Mouse (Mus musculus) frontal cortex, postnatal 36 days (tissue): Measurements from ENCODE around the gene Fbxo21.

ENCODE experiments used
- DNase-seq, 2 experiments: peaks; one replicate each; pipeline ENCODE4 v3.0.0; 2022; ENCODE audit warnings: low spot score in 2 of 2

The Fbxo21 gene

GRCm38 (mm10) chr5:118044907-118045306 lies 68.4 kb downstream of the Fbxo21 start:
- DNase-seq: peak in 1 of 2 experiments; percentile 64

GRCm38 (mm10) chr5:118045385-118045784 lies 68.9 kb downstream of the Fbxo21 start:
- no peak for DNase-seq

- DNase-seq: no peak
These were observed 70.7 kb downstream of the Fbxo21 start for GRCm38 (mm10) chr5:118047091-118047757.

- DNase-seq: no peak
These were observed 71.9 kb downstream of the Fbxo21 start for GRCm38 (mm10) chr5:118048412-118048811.

GRCm38 (mm10) chr5:118048928-118049327 lies 72.4 kb downstream of the Fbxo21 start:
- no peak for DNase-seq

- DNase-seq: no peak
These were observed 74.2 kb downstream of the Fbxo21 start for GRCm38 (mm10) chr5:118050743-118051142.

GRCm38 (mm10) chr5:118051981-118052662 lies 75.6 kb downstream of the Fbxo21 start:
- DNase-seq: no peak

GRCm38 (mm10) chr5:118053205-118053604 lies 76.7 kb downstream of the Fbxo21 start:
- DNase-seq: no peak

- DNase-seq: peak in 1 of 2 experiments; percentile 51
These were observed 81.1 kb downstream of the Fbxo21 start for GRCm38 (mm10) chr5:118057508-118058111.

GRCm38 (mm10) chr5:118058858-118059257 lies 82.3 kb downstream of the Fbxo21 start:
- DNase-seq: no peak

GRCm38 (mm10) chr5:118059646-118060045 lies 83.1 kb downstream of the Fbxo21 start:
- DNase-seq: no peak
